Mouse (Mus musculus): ENCODE data around the gene Itprip. TPM values are rescaled to one million over a fixed set of nuclear protein-coding genes. Genes with fewer than 3 reads are reported as not detected.
A peak's percentile ranks its signal among the peaks of the same experiment; 100 is the strongest.

The Itprip gene
- polyA plus RNA-seq (2015; fragmentation: Nextera tagmentation; extraction: Ambion mirVana) = 4.0 and 4.3 TPM in 2 replicates

DNA sequence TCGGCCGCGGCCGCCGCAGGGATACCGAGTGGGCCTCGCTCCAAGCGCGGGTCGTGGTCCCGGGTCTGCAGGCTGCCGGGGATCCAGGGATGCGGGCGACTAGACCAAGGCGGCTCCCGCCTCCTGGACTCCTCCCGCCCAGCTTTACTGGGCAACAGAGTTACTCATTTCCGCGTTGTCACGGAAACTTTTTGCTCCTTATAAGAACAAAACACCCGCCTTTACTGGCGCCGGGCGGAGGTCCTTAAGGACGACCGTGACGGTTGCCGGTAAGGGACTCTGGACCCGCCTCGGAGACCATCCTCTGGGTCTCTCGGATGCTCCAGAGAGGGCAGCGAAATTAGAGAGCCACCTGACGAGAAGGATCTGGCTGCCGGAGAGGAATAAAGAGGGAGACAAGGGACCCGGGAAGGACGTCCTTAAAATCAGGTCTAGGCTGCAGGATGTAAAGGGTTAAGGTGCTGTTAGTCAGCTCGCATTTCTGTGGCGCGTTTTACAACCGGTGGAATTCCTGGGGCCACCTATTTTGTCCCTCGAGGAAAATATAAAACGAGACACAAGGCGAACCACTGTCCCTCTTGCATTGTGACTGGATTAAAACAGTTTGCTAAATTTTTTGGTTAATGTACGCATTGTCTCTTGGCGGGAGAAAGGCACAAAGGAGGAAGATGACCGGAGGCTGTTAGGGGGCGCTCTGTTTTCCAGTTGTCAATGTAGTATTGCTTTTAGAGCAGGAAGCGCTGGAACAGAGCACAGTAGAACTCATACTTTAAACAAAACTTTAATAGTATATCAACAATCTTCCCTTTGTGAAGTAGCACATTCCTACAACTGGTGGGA is at the start of gene Itprip, which contains the start of gene Cfap43:
TSS of gene Itprip (minus strand) at position 174 of the 840 bp plus-strand sequence.
TSS of gene Cfap43 (minus strand) at position 162 of the 840 bp plus-strand sequence.
- H3K9me3 ChIP-seq (replicated peaks; ENCODE audit: control insufficient read depth, low read length) = no peaks in the 10 kb centered on the region
- ATAC-seq (ENCODE audit: low read depth) = peak; percentile 73
- H3K36me3 ChIP-seq (ENCODE audit: control insufficient read depth, insufficient read depth) = no peaks in the 10 kb centered on the region
- peaks cover 18% of the 10 kb centered on the region for H3K4me1 ChIP-seq (ENCODE audit: control insufficient read depth, low read depth, low read length)
- H3K27me3 ChIP-seq (ENCODE audit: control insufficient read depth, insufficient read depth, low read depth, low read length) = no peaks in the 10 kb centered on the region
- peak within 1 kb of the TSS; percentile 81 for H3K4me3 ChIP-seq (ENCODE audit: low read depth, low read length)
- H3K27ac ChIP-seq (ENCODE audit: low read length) = peak within 1 kb of the TSS; percentile 77
- WGBS (ENCODE audit: insufficient replicate concordance) = under 1% methylated on average over 48 of the region's 48 CpGs
- H3K9ac ChIP-seq (ENCODE audit: low read depth, low read length) = peak within 1 kb of the TSS; percentile 85
- peak within 1 kb of the TSS; percentile 87 for H3K4me2 ChIP-seq (ENCODE audit: low read depth, low read length)

DNA sequence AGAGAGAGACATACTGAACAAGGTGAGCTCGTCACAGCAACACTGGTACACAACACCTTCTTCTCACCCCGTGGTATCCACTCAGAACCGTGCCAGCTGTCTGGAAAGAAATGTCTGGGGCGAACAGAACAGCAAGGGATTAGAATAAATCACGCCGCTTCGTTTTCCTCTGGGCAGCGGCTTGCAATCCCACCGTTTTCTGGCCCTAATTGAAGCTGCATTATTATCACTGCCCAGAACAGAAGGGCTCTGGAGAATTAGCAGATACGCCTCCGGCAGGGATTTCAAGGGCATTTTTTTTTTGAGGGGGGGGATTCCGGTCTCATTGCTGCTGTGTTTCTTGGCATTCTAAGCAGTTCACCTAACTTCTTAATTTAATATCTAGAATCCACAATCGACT is 39.1 kb upstream of the Itprip start:
- Histone ChIP-seq H3K36me3 (ENCODE audit: control insufficient read depth, insufficient read depth) (no peaks in the 10 kb centered on the region), H3K9ac (ENCODE audit: low read depth, low read length) (no peak overlapping the region)
- WGBS (ENCODE audit: insufficient replicate concordance) = 62% methylated on average over 13 of the region's 13 CpGs

DNA sequence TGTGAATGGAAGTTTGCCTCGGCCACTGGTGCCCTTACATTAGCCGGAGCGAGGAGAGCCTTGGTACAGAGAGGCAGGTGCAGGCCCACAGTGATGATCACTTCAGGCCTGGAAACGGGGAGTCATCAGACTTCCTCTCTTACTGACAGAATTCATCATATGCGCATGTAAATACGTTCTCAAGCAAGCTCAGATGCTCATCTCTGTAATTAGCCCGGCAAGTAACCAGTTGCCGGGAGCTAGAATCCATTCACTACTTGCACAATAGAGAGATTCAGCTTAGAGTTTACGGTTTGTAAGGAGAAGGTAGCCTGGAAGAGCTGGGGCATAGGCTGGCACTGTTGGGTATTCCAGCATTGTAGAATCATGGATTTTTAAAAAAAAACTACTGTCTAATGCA is 34.1 kb upstream of the Itprip start:
- H3K4me1 ChIP-seq (ENCODE audit: control insufficient read depth, low read depth, low read length) = no peaks in the 10 kb centered on the region
- H3K27me3 ChIP-seq (ENCODE audit: control insufficient read depth, insufficient read depth, low read depth, low read length) = no peaks in the 10 kb centered on the region
- no peak overlapping the region for H3K4me2 ChIP-seq (ENCODE audit: low read depth, low read length)
- no peak overlapping the region for H3K9ac ChIP-seq (ENCODE audit: low read depth, low read length)
- H3K4me3 ChIP-seq (ENCODE audit: low read depth, low read length) = no peak overlapping the region
- no peak overlapping the region for H3K27ac ChIP-seq (ENCODE audit: low read length)
- ATAC-seq (ENCODE audit: low read depth) = no peak
- no peaks in the 10 kb centered on the region for H3K9me3 ChIP-seq (replicated peaks; ENCODE audit: control insufficient read depth, low read length)
- H3K36me3 ChIP-seq (ENCODE audit: control insufficient read depth, insufficient read depth) = no peaks in the 10 kb centered on the region
- 70% methylated on average over 9 of the region's 9 CpGs for WGBS (ENCODE audit: insufficient replicate concordance)

More for the DNA sequence above, 39.1 kb upstream of the Itprip start:
- H3K4me3 ChIP-seq (ENCODE audit: low read depth, low read length) = no peak overlapping the region
- H3K4me2 ChIP-seq (ENCODE audit: low read depth, low read length) = no peak overlapping the region
- ATAC-seq (ENCODE audit: low read depth) = no peak
- no peaks in the 10 kb centered on the region for H3K9me3 ChIP-seq (replicated peaks; ENCODE audit: control insufficient read depth, low read length)
- no peak overlapping the region for H3K27ac ChIP-seq (ENCODE audit: low read length)
- H3K27me3 ChIP-seq (ENCODE audit: control insufficient read depth, insufficient read depth, low read depth, low read length) = no peaks in the 10 kb centered on the region
- no peaks in the 10 kb centered on the region for H3K4me1 ChIP-seq (ENCODE audit: control insufficient read depth, low read depth, low read length)

DNA sequence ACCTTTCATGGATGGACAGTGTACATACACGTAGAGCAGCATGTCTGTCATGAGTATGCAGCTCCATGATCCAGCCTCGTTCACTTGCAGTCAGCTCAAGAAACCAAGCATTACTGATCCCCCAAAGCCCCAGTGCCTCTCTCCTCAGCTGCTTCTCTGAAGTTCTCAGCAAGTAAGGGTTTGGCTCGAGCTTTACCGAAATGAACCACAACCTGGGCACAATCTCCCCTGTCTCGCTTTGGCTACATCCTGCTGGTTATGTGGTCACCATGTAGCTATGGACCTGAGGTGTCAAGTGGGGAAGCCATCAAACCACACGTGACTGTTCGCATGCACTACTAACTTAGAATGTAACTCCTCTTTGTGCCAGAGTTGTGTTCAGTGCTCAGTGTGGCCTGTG is 31.8 kb upstream of the Itprip start:
- ATAC-seq (ENCODE audit: low read depth) = no peak
- no peaks in the 10 kb centered on the region for H3K4me1 ChIP-seq (ENCODE audit: control insufficient read depth, low read depth, low read length)
- H3K27ac ChIP-seq (ENCODE audit: low read length) = no peak overlapping the region
- H3K4me3 ChIP-seq (ENCODE audit: low read depth, low read length) = no peak overlapping the region
- no peaks in the 10 kb centered on the region for H3K27me3 ChIP-seq (ENCODE audit: control insufficient read depth, insufficient read depth, low read depth, low read length)
- no peaks in the 10 kb centered on the region for H3K9me3 ChIP-seq (replicated peaks; ENCODE audit: control insufficient read depth, low read length)
- no peaks in the 10 kb centered on the region for H3K36me3 ChIP-seq (ENCODE audit: control insufficient read depth, insufficient read depth)
- 58% methylated on average over 7 of the region's 7 CpGs for WGBS (ENCODE audit: insufficient replicate concordance)
- no peak overlapping the region for H3K9ac ChIP-seq (ENCODE audit: low read depth, low read length)
- no peak overlapping the region for H3K4me2 ChIP-seq (ENCODE audit: low read depth, low read length)

DNA sequence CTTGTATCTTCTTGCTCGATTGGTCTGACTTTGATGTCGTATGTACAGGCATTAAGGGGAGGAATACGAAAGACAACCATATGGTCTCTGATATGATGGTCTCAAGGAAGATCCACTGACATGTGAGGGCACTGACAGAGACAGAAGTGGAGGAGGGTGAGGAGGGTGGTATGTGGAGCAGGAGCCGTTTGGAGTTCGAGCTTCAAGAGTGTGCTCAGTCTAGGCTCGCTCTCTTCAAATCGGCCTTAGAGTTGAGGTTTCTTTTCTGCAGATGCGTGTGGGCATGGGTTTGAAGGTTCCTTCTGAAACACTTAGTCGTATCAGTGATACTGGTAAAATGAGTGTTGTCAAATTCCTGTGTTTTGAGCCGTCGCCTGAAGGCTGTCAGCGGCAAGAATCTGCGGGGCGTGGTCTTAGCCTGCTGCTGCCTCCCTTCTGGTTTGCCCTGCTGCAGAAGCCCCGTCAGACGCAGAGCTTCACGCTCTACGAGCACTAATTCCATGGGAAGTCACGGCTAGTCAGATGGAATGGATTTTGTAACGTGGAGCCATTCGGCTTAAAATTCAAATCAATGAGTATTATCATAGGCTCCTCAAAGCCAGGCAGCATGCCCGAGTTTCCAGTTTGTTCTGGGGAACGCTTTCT is 27.8 kb upstream of the Itprip start:
- ATAC-seq (ENCODE audit: low read depth) = no peak
- H3K9me3 ChIP-seq (replicated peaks; ENCODE audit: control insufficient read depth, low read length) = no peaks in the 10 kb centered on the region
- no peak overlapping the region for H3K9ac ChIP-seq (ENCODE audit: low read depth, low read length)

DNA sequence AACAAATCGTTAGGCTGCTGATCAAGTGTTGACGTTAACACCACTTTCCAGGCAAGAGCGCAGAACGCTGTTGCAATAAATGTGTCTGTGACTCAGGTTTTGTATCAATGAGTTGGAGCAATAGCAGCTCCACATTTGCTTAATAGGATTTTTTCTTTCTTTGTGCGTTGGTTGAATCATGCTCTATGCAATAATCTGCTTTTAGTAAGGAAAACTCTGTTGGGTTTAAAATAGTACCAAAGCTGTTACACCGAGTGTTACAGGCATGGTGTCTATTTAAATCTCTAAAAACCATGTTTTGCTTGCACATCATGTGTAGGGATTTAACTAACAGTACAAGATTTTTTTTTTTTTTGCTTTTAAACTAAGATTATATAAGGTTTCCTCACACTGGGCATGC is 20.3 kb upstream of the Itprip start:
- Histone ChIP-seq H3K9me3 (replicated peaks; ENCODE audit: control insufficient read depth, low read length) (no peaks in the 10 kb centered on the region), H3K4me2 (ENCODE audit: low read depth, low read length) (no peak overlapping the region), H3K9ac (ENCODE audit: low read depth, low read length) (no peak overlapping the region), H3K27me3 (ENCODE audit: control insufficient read depth, insufficient read depth, low read depth, low read length) (peaks cover 17% of the 10 kb centered on the region), H3K27ac (ENCODE audit: low read length) (no peak overlapping the region), H3K4me3 (ENCODE audit: low read depth, low read length) (no peak overlapping the region), H3K36me3 (ENCODE audit: control insufficient read depth, insufficient read depth) (no peaks in the 10 kb centered on the region), H3K4me1 (ENCODE audit: control insufficient read depth, low read depth, low read length) (peaks cover 6% of the 10 kb centered on the region)
- no peak for ATAC-seq (ENCODE audit: low read depth)
- WGBS (ENCODE audit: insufficient replicate concordance) = 71% methylated on average over 6 of the region's 6 CpGs

More for the DNA sequence above, 27.8 kb upstream of the Itprip start:
- Histone ChIP-seq H3K4me3 (ENCODE audit: low read depth, low read length) (no peak overlapping the region), H3K4me1 (ENCODE audit: control insufficient read depth, low read depth, low read length) (no peaks in the 10 kb centered on the region), H3K27me3 (ENCODE audit: control insufficient read depth, insufficient read depth, low read depth, low read length) (no peaks in the 10 kb centered on the region), H3K27ac (ENCODE audit: low read length) (no peak overlapping the region), H3K4me2 (ENCODE audit: low read depth, low read length) (no peak overlapping the region), H3K36me3 (ENCODE audit: control insufficient read depth, insufficient read depth) (no peaks in the 10 kb centered on the region)
- 57% methylated on average over 23 of the region's 23 CpGs for WGBS (ENCODE audit: insufficient replicate concordance)

DNA sequence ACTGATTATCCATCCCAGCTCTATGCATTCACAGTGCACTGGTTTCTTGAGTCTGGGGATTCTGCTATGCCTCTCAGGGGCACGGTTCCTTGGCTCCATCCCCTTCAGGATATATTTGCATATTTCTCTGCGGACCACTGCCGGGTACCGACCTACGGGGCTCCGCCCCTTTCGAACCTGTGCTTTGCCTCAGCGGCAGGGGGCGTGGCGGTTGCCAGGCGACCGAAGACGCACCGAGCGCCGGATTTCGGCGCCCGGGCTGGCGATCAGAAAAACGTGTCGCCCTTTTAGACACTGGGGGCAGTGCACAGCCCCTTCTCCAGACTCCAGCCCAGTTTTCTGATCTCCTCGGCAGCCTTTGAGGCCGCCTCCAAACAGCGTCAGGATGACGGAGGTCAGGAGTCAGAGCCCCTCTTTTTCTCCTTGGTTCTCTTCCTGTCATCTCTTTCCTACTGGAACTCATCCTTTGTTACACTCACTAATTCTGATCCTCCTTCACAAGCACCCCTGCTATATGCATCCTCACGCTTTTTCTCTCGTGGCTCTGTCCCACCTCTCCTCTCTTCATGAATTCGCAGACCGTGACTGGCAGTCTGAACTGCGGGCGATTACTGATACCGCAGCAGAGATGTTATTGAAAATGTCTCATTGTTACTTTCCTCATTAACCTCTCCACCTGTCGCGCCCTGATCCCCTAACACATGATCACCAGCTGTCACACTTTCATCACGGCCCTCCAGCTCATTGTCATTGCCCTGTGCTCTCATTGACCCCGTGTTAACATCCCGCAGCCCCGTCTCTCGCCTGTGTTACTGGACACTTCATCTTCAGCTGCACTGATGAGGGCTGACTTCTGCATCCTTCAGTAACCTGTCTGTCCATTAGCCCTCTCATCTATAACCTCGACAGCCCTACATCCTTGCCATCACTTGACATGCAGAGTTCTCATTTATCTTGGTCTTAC is 18.6 kb upstream of the Itprip start, which contains the start of gene Cfap58:
TSS of gene Cfap58 (plus strand) at position 233 of the 964 bp plus-strand sequence.
- no peak for ATAC-seq (ENCODE audit: low read depth)
- Histone ChIP-seq H3K9me3 (replicated peaks; ENCODE audit: control insufficient read depth, low read length) (no peaks in the 10 kb centered on the region), H3K9ac (ENCODE audit: low read depth, low read length) (no peak within 1 kb of the TSS), H3K4me1 (ENCODE audit: control insufficient read depth, low read depth, low read length) (peaks cover 6% of the 10 kb centered on the region), H3K4me3 (ENCODE audit: low read depth, low read length) (peak within 1 kb of the TSS; percentile 46), H3K36me3 (ENCODE audit: control insufficient read depth, insufficient read depth) (no peaks in the 10 kb centered on the region), H3K4me2 (ENCODE audit: low read depth, low read length) (peak within 1 kb of the TSS; percentile 62), H3K27ac (ENCODE audit: low read length) (no peak within 1 kb of the TSS), H3K27me3 (ENCODE audit: control insufficient read depth, insufficient read depth, low read depth, low read length) (peaks cover 17% of the 10 kb centered on the region)
- WGBS (ENCODE audit: insufficient replicate concordance) = 9% methylated on average over 41 of the region's 41 CpGs

DNA sequence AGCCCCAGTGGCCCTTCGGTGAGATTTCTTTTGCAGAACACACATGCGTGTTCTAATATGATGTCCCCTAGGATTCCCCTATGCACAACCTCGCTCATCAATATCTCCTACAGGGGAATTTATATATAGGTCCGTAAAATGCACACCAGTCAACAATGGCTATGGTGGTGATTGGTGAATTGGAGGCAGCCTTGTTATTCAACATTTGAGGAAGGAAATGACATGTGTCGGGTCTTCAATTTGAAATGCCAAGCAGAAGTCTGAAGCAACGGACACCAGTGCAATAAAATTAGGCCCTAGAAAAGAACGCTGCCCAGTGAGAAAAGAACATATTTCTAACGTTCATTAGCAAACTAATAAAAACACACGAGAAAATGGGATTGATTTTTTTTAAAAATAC is 17.8 kb upstream of the Itprip start:
- no peak for ATAC-seq (ENCODE audit: low read depth)
- H3K36me3 ChIP-seq (ENCODE audit: control insufficient read depth, insufficient read depth) = no peaks in the 10 kb centered on the region
- H3K4me1 ChIP-seq (ENCODE audit: control insufficient read depth, low read depth, low read length) = peaks cover 6% of the 10 kb centered on the region
- WGBS (ENCODE audit: insufficient replicate concordance) = 38% methylated on average over 9 of the region's 9 CpGs
- H3K9ac ChIP-seq (ENCODE audit: low read depth, low read length) = no peak overlapping the region
- H3K27ac ChIP-seq (ENCODE audit: low read length) = no peak overlapping the region
- H3K4me3 ChIP-seq (ENCODE audit: low read depth, low read length) = no peak overlapping the region
- peaks cover 17% of the 10 kb centered on the region for H3K27me3 ChIP-seq (ENCODE audit: control insufficient read depth, insufficient read depth, low read depth, low read length)
- H3K9me3 ChIP-seq (replicated peaks; ENCODE audit: control insufficient read depth, low read length) = no peaks in the 10 kb centered on the region
- H3K4me2 ChIP-seq (ENCODE audit: low read depth, low read length) = no peak overlapping the region; the same call in 1 of the 2 replicates

Measured in liver, embryonic 16.5 days (tissue).